Mouse (Mus musculus): ENCODE data around the gene Angptl1.
A peak's percentile ranks its signal among the peaks of the same experiment; 100 is the strongest.

The Angptl1 gene

GRCm38 (mm10) chr1:156838177-156838576 is at the start of gene Angptl1:
Gene Angptl1, plus strand, starts transcription at chr1:156838562.
- no peak for DNase-seq (ENCODE audit: inconsistent ontology term)

GRCm38 (mm10) chr1:156789844-156790490 is 48.4 kb upstream of the Angptl1 start:
- no peak for DNase-seq (ENCODE audit: inconsistent ontology term)

- no peak for DNase-seq (ENCODE audit: inconsistent ontology term)
Measured at GRCm38 (mm10) chr1:156796251-156796650, 42.1 kb upstream of the Angptl1 start.

DNA sequence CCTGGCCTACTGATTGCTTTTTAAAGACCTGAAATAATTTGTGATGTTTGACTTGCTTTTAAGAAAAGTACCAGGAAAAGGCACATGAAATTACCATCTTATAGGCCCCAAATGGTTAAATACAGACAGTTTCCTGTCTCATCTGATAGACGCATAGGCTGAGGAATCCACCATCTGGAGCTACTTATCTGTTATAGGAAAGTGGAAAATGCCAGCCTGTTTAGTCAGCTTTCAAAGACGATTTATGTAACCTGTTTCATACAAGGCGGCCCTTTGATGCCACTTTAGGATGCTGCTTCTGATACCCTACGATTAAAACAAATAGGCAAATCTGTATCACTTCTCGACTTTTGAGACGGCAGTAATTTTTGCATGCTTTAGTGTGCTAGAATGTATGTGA is 37.1 kb upstream of the Angptl1 start:
- no peak for DNase-seq (ENCODE audit: inconsistent ontology term)

DNA sequence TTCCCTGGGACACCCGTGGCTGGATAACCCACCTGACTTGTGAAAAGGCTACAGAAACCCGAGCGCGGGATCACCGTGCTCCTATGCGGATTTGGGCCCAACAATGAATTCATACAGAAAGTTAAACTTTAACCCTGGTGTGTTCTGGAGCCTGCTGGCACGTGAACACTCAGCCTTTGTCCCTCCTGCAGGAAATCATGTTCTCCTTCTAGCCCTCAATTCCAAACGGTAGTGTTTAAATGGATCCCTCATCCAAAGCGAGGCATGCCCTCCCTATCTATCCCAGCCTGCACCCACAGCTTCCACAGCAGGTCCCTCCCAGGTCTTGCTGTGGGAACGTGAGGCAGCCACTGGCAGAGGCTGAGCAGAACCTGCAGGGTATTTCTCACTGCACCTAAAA is 30.0 kb upstream of the Angptl1 start:
- DNase-seq (ENCODE audit: inconsistent ontology term): no peak

GRCm38 (mm10) chr1:156811928-156812327 is 26.4 kb upstream of the Angptl1 start:
- DNase-seq (ENCODE audit: inconsistent ontology term): no peak

DNA sequence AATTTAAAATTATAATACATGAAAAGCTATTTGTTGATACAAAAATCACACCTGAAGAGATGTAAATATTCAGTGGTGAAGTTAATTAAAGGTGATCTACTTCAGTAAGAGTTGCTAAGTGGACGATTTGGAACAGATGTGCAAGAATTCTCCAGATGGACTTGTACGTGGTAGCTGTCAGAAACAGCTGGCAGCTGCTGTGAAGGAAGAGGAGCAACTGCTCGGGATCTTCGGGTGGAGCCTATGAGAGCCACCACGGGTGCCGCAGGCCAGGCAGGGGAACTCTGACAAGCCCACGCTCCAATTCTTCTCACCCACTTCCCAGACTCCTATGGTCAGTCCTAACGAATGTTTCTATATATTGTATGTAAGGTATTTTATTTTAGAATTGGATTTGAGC is 25.6 kb upstream of the Angptl1 start:
- no peak for DNase-seq (ENCODE audit: inconsistent ontology term)

DNA sequence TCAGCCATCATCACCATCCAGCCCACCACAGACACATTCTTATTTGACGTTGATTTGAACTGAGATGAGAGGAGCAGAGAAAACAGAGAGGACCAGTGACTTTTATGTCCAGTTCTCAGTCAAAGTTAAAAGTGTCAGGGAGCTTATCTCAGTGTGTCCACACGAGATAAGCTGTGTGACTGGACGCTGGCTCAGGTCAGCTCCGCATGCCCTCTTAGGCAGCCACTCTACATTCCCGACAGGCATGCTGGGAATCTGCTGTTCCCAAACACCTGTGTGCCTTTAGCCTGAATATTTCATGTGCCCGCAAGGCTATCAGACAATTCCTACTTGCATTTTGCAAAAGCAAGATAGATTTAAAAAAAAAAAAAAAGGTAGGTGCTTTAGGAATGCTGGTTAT is 24.9 kb upstream of the Angptl1 start:
- no peak for DNase-seq (ENCODE audit: inconsistent ontology term)

DNA sequence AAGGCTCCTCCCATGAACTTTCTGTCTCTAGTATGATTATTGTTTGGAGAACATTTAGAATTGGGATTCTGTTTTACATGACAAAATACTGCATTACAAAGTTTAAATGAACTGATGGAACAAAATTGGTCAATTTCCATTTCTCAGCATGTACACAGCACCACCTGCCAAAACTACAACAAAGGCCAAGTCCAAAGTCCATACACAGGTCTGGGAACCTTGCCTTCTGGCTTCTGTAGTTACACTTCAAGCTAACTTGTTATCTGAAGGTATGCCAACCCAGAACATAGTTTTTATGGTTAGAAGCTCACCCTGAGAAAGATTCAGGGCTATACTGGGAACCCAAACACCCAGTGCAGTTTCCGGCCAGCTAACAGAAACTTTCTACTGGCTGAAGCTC is 19.1 kb upstream of the Angptl1 start:
- no peak for DNase-seq (ENCODE audit: inconsistent ontology term)

GRCm38 (mm10) chr1:156838695-156839094 is 333 bp downstream of the Angptl1 start:
- peak; percentile 81 for DNase-seq (ENCODE audit: inconsistent ontology term)

DNA sequence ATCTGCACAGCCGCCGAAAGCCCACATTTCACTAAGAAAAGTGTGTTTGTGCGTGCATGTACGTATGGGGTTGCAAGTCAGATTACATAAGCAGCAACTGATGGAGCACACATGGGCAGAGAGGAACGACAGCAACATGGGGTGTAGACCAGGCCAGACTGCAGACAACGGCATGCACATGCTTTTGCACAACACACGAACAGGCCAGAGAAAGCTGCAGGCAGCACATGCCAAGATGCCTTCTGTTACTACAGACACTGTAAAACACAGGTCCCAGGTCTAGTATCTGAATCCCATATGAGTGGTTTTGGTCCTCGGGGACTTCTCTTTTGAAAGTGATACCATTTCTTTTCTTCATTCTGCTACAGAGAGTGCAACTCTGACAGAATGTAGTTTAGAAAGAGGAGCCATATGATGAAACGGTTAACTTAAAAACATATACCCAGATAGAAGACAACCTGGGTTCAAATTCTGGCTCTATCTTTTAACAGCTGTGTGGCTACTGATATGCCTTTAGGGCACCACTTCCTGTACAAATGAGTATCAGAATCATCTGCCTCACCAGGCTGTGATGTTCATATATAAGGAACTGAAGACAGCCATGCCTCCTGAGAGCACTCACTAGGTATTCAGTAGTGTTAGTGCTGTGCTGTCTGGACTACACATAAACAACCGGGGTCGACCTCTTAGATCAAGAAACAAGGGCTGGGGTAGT is 3.4 kb downstream of the Angptl1 start:
- no peak for DNase-seq (ENCODE audit: inconsistent ontology term)

GRCm38 (mm10) chr1:156847098-156847497 is 8.7 kb downstream of the Angptl1 start:
- DNase-seq (ENCODE audit: inconsistent ontology term): no peak

DNA sequence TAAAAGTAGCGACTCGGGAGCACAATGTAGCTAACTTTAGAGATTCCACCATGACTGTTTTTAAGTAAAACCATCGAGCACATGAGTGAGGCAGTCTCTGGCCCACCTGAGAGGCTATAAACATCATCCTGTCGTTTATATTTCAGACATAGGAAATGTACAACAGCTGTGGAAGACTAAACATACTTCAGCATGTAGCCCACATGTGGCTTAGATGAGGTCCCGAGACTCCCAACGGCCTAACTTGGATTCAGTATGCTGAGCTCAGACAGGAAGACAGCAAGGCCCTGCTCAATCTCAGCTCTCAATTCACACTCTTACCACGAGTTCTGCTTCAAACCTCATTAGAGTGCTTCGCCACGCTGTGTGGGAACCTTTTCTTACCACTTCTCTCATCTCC is 14.0 kb downstream of the Angptl1 start:
- DNase-seq (ENCODE audit: inconsistent ontology term): no peak

GRCm38 (mm10) chr1:156852872-156853271 is 14.5 kb downstream of the Angptl1 start:
- DNase-seq (ENCODE audit: inconsistent ontology term): no peak

- DNase-seq (ENCODE audit: inconsistent ontology term): no peak
Measured at GRCm38 (mm10) chr1:156854558-156854957, 16.2 kb downstream of the Angptl1 start.

DNA sequence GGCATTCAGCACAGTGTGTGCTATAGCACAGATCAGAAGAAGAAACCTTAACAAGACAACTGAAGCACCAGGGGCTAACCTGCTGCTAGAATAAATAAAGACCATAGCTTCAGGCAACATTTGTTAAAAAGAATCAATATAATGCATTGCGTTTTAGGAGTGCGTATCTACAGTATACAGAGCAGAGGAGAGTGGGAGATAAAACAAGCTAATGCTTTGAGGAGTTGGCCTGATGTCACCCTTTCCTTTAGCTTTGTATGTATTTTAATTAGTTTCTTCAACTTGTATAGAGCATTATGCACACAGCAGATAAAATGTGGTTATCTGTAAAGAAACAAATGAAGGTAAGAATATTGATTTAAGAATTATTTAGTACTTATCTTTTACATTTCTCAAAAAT is 18.3 kb downstream of the Angptl1 start:
- no peak for DNase-seq (ENCODE audit: inconsistent ontology term)

DNA sequence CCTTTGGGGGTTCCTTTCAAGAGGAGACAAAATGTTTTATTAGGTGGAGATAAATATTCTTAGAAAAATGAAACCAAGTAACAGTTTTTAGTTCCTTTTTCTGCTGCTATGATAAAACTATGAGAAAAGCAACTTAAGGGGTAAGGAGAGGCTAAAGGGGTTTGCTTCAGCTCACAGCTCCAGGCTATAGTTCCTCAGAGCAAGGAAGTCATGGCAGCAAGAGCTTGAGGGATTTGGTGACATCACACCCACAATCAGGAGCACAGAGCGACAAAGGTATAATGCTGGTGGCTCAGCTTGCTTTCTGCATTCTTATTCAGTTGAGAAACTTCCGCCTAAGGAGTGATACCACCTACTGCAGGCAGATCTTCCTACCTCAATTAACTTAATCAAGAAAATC is 20.8 kb downstream of the Angptl1 start:
- no peak for DNase-seq (ENCODE audit: inconsistent ontology term)

GRCm38 (mm10) chr1:156859711-156860250 is 21.4 kb downstream of the Angptl1 start:
- no peak for DNase-seq (ENCODE audit: inconsistent ontology term)

- DNase-seq (ENCODE audit: inconsistent ontology term): no peak
Measured at GRCm38 (mm10) chr1:156860266-156860665, 21.9 kb downstream of the Angptl1 start.

DNA sequence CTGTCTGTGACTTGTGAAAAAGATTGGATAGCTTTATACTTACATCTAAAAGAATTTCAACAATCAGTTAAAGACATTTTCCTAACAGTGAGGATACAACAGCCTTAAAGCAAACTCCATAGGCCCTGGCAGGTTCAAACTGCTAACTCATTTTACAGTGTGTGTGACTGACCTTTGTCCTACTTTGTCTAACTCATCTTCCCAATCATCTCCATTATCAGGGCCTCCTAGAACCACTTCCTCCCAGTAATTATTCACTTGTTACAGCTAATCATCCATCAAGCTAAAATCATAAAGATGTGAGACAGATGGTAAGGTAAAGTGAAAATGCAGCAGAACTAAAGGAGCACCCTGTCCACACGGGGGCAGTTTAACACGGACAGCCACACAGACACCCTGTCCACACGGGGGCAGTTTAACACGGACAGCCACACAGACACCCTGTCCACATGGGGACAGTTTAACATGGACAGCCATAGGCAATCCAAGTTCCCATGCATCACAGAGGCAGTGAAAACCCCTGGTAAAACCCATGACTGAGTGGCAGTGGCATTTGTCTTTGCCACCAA is 23.2 kb downstream of the Angptl1 start:
- DNase-seq (ENCODE audit: inconsistent ontology term): no peak

DNA sequence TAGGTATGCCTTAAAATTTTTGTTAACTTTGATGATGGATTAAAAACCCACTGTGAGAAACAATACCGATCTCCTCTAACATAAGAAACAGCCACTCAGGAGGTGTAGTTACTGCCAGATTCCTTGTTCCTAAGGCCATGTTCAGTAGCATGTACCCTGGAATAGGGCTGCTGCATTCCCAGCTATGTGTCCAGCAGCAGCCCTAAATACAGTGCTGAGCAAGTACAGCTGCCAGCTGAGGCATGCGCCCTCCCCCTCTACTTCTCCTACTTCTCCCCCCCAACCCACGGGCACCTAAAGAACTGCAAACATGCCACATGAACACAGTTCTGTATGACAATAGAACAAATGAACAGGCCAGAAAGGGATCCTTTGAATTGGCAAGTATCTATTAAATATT is 25.4 kb downstream of the Angptl1 start:
- DNase-seq (ENCODE audit: inconsistent ontology term): no peak

GRCm38 (mm10) chr1:156864240-156864639 is 25.9 kb downstream of the Angptl1 start:
- no peak for DNase-seq (ENCODE audit: inconsistent ontology term)

GRCm38 (mm10) chr1:156870028-156870427 is 31.7 kb downstream of the Angptl1 start:
- no peak for DNase-seq (ENCODE audit: inconsistent ontology term)
